Mouse (Mus musculus): ENCODE measurements around the gene Cdca5. TPM values are rescaled to one million over a fixed set of nuclear protein-coding genes. Genes with fewer than 3 reads are reported as not detected.
"Not testable (repeated sequence)": the region's sequence is repeated elsewhere in the genome, so short reads cannot be mapped to it uniquely, and the experiment has no call there.

Gene Cdca5
- total RNA-seq (2021) = under 1 TPM; 0.90 to 0.95 TPM

GRCm38 (mm10) chr19:6084478-6085248 is at the start of gene Cdca5, which contains the start of gene Zfpl1:
Gene Cdca5 (plus strand): TSS chr19:6084983.
Gene Zfpl1 (minus strand): TSS chr19:6084956.
- intact Hi-C loops (cut with DNase I) = no loop called here
- DNase-seq (ENCODE audit: extremely low spot score in 1 of 2, low spot score in 2 of 2) = peak; percentile 97

GRCm38 (mm10) chr19:6035966-6036585 is 48.7 kb upstream of the Cdca5 start:
- intact Hi-C loops (cut with DNase I) = no loop called here
- no peak for DNase-seq (ENCODE audit: extremely low spot score in 1 of 2, low spot score in 2 of 2)

DNA sequence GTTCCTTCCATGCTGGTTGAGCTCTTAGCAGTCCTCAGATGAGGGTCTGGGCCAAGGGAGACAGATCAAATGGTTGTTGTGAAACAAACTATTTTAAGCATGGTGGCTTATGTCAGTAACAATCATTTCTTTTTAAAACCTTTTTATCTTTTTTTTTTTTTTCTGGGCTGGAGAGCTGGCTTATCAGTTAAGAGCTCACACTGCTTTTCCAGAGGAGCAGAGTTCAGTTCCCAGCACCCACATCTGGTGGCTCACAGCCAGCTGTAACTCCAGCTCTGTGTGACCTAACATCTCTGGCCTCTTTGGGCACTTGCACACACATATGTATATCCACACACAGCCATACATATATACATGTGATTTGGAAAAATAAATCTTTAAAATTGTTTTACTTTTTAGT is 47.1 kb upstream of the Cdca5 start:
- DNase-seq (ENCODE audit: extremely low spot score in 1 of 2, low spot score in 2 of 2) = no peak
- intact Hi-C loops (cut with DNase I) = no loop called here

GRCm38 (mm10) chr19:6038326-6038725 is 46.5 kb upstream of the Cdca5 start:
- DNase-seq (ENCODE audit: extremely low spot score in 1 of 2, low spot score in 2 of 2) = no peak
- intact Hi-C loops (cut with DNase I) = no loop called here

DNA sequence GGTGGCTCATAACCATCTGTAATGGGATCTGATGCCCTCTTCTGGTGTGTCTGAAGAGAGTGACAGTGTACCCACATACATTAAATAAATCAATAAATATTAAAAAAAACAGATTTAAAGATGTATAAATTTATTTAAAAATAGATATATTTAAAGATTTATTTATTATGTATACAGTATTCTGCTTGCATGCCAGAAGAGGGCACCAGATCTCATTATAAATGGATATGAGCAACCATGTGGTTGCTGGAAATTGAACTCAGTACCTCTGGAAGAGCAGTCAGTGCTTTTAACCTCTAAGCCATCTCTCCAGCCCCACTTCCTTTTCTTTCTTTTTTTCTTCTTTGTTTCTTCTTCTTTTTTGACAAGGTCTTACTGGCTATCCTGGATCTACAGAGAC is 44.8 kb upstream of the Cdca5 start:
- no peak for DNase-seq (ENCODE audit: extremely low spot score in 1 of 2, low spot score in 2 of 2)
- intact Hi-C loops (cut with DNase I) = no loop called here

GRCm38 (mm10) chr19:6042293-6042692 is 42.5 kb upstream of the Cdca5 start:
- intact Hi-C loops (cut with DNase I) = no loop called here

GRCm38 (mm10) chr19:6044102-6044501 is 40.7 kb upstream of the Cdca5 start:
- intact Hi-C loops (cut with DNase I) = loop anchor here (2.0 kb wide), 1 partner anchor 79 kb away; the partner anchor contains the start of gene Pola2
- not testable (repeated sequence) for DNase-seq (ENCODE audit: extremely low spot score in 1 of 2, low spot score in 2 of 2)

More at GRCm38 (mm10) chr19:6042293-6042692, 42.5 kb upstream of the Cdca5 start:
- peak in 1 of 2 experiments; percentile 25 for DNase-seq (ENCODE audit: extremely low spot score in 1 of 2, low spot score in 2 of 2)

DNA sequence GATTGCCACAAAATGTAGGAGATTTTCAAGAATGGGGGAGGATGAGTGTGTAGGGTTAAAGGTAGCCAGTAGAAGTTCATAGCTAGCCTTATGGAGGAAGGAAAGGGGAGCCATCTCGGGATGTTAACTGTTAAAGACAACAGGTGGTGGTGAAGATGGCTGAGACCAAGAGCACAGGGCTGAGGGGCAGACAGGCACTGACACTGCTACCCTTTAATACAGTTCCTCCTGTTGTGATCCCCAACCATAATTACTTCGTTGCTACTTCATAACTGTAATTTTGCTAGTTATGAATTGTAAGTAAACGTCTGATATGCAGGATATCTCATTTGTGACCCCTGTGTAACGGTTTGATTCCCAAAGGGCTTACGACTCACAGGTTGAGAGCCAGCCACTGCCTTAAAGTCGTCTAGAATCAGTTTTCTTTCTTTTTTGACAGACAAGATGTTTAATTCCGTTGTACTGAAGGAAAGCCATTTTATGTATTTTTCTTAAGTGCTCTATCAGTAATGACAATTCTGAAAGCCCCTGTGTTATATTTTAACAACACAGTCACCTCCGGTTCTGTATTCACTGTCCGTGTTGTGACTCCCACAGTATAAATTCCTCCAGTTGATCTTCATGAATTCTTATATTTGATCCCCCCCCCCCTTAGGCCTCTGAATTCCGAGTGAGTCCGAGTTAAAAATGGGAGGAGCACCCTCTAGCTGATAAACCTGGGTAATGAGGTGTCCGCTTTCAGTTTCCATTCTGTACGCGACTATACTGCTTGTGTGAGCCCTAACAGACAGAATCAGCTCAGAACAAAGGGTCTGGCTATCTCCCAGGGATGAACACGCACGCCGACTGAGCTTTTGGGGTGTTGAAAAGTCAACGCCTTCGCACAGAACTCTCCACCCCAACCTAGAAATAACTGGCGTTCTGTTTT is 39.2 kb upstream of the Cdca5 start:
- intact Hi-C loops (cut with DNase I) = loop anchor here (2.0 to 5.0 kb wide), 2 partner anchors 81 to 123 kb away; partner anchors contain the start of genes Cdc42ep2 and Pola2

DNA sequence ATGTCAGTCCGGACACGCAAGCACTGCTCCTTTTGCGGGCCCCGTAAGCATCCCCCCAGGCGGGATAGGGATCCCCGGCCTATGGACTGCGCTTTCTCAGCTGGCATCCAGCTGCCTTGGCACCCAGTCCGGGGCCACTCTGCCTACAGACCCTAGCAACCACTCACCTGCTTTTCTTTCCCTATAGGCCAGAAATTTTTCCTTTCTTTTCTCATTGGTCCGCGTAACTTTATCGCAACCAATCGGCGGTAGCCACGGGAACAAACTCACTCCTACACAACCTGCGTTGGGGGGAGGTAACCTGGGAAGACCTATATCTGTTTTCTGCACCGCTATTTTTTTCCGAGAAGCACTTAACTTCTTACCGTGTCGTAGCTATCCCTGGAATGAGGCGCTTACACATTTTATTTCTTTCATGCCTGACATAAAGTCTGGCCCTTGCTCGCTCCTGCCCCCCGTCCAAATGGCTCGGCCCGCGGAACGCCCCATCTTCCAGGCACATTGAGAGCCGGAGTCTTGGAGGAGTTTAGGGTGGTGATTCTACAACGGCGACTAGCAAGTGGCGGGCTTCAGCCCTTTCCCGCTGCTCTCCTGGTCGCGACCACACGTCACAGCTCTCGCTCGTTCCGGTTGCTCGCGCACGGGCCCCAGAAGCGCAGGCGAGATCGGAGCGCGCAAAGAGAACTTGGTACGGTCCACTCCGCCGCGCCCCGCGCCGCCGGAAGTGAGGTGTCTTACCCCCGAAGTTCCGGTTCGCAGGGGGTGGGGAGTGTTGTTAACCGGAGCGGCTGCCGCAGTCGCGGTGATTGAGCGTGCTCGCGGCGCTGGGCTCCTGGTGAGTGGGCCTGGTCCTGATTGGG is 38.3 kb upstream of the Cdca5 start, which contains the start of gene Syvn1:
Gene Syvn1 (plus strand): TSS at position 283 of the 860 bp plus-strand sequence.
- intact Hi-C loops (cut with DNase I) = loop anchor here (5.0 kb wide), 1 partner anchor 124 kb away; the partner anchor contains the start of gene Cdc42ep2
- peak; percentile 93 to 94 for DNase-seq (ENCODE audit: extremely low spot score in 1 of 2, low spot score in 2 of 2)

More for the DNA sequence above, 39.2 kb upstream of the Cdca5 start:
- no peak for DNase-seq (ENCODE audit: extremely low spot score in 1 of 2, low spot score in 2 of 2)

DNA sequence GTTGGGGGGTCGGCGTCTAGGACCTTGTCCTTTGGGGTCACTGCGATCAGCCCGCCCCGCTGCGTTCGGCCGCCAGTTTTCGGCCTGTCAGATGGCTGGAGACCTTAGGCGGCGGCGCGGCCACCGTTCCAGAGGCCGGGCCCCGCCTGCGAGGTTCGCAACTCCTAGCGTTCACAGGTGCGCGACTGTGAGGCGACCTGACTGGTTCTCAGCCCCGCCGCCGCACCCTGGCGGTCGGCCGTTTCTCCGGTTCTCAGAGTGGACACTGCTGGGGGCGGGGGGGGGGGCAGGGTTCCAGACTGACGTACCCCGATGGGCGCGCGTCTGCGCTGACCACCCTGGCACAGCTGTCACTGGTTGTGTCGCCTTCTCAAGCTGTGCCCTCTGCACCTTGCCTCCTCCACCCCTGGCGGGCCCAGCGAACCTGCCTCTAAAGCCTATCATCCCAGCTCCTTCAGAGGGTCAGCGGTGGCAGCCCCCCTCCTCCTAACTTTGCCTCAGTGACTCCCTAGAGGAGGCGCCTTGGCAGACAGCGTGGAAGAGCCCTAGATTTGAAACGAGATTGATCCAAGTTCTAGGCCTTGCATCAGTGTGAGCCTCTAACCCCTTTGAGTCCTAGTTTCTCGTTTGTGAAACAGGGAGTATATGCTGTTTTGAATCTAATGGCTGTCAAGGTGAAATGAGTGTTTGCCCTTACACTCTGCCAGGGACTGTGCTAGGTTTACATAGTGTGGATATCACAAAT is 37.5 kb upstream of the Cdca5 start:
- no peak for DNase-seq (ENCODE audit: extremely low spot score in 1 of 2, low spot score in 2 of 2)
- intact Hi-C loops (cut with DNase I) = loop anchor here (5.0 kb wide), 1 partner anchor 125 kb away; the partner anchor contains the start of gene Cdc42ep2

- DNase-seq (ENCODE audit: extremely low spot score in 1 of 2, low spot score in 2 of 2) = peak in 1 of 2 experiments; percentile 32
- intact Hi-C loops (cut with DNase I) = loop anchor here (5.0 kb wide), 1 partner anchor 126 kb away; the partner anchor contains the start of gene Cdc42ep2
Observed at GRCm38 (mm10) chr19:6047899-6048166, 37.0 kb upstream of the Cdca5 start.

DNA sequence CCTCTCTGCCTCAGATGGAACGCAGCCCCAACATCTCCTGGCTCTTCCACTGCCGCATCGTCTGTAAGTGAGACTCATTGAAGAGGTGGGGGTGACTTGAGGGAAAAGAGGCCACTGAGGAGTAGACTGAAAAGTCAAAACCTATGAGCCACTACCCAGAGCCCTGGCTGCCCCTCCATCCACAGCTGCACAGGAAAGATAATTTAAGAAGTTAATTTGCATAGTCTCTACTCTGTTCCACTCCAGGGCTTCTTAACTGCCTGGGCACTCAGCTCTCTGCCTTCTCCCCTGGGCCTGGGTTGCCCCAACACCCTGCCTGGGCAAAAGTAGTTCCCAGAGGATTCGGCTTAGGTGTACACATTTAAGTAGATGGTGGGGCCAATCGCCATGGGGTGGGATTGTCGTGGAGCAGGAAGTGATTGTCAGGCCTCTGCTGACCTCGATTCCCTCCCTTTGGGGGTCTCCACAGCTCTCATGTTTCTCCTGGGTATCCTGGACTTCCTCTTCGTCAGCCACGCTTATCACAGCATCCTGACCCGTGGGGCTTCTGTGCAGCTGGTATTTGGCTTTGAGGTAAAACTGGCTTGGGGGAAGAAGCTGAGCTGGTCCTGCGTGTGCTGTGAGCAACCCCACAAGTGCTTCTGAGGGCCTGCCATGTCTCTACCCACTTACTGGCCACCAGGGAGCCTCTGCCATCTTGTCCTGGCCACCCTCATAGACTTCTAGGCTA is 35.9 kb upstream of the Cdca5 start:
- no peak for DNase-seq (ENCODE audit: extremely low spot score in 1 of 2, low spot score in 2 of 2)
- intact Hi-C loops (cut with DNase I) = loop anchor here (5.0 kb wide), 1 partner anchor 127 kb away; the partner anchor contains the start of gene Cdc42ep2

GRCm38 (mm10) chr19:6052516-6052915 is 32.3 kb upstream of the Cdca5 start:
- intact Hi-C loops (cut with DNase I) = no loop called here
- DNase-seq (ENCODE audit: extremely low spot score in 1 of 2, low spot score in 2 of 2) = no peak

DNA sequence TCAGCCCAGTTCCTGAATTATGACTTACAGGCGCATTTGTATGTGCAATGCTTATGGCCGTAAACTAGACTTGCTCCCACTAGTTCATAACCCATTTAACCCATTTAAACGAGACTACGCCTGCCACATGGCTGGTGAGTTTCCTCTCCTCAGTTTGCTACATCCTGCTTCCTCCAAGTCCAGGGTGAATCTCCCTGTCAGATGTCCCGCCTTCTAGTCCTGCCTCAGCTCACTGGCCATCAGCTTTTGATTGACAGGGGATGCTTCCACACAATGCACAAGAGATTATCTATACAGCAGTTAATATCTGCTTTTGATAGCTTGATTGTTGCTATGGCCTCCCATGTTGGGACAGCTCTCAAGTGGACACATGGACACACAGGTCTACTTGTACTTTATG is 30.5 kb upstream of the Cdca5 start:
- intact Hi-C loops (cut with DNase I) = no loop called here
- no peak for DNase-seq (ENCODE audit: extremely low spot score in 1 of 2, low spot score in 2 of 2)

GRCm38 (mm10) chr19:6056696-6057095 is 28.1 kb upstream of the Cdca5 start:
- intact Hi-C loops (cut with DNase I) = no loop called here
- DNase-seq (ENCODE audit: extremely low spot score in 1 of 2, low spot score in 2 of 2) = no peak

GRCm38 (mm10) chr19:6057313-6058096 is 27.3 kb upstream of the Cdca5 start, which contains the start of the genes Mrpl49 and Fau:
Gene Mrpl49 (minus strand): TSS chr19:6057785.
Gene Fau (plus strand): TSS chr19:6057844.
- intact Hi-C loops (cut with DNase I) = no loop called here
- DNase-seq (ENCODE audit: extremely low spot score in 1 of 2, low spot score in 2 of 2) = peak; percentile 99 to 100

All from left cerebral cortex, postnatal 10 days (tissue).